Mouse (Mus musculus): ENCODE measurements around the gene Ajuba. TPM values are rescaled to one million over a fixed set of nuclear protein-coding genes. Genes with fewer than 3 reads are reported as not detected.

Gene Ajuba
- total RNA-seq, 2 experiments from 2014 or later = 17.5 to 24.8 TPM

DNA sequence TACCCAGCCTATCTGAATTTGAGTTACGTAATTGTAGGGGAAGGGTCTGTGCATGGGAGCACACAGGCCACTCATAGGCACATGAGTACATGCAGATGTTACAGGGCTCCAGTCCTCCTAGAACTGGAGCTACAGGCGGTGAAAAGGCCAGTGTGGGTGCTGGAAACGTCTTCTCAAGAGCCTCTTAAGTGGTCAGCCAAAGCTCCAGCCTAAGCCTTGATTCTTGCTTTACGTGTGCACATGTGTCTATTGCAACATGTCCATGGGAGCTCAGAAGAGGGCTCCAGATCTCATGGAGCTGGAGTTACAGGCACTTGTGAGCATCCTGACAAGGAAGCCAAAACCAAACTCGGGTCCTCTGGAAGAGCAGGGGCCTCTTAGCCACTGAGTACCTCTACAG, 32.7 kb downstream of the Ajuba start:
- no peak for DNase-seq

GRCm38 (mm10) chr14:54540771-54541170, 36.6 kb downstream of the Ajuba start:
- DNase-seq = no peak

DNA sequence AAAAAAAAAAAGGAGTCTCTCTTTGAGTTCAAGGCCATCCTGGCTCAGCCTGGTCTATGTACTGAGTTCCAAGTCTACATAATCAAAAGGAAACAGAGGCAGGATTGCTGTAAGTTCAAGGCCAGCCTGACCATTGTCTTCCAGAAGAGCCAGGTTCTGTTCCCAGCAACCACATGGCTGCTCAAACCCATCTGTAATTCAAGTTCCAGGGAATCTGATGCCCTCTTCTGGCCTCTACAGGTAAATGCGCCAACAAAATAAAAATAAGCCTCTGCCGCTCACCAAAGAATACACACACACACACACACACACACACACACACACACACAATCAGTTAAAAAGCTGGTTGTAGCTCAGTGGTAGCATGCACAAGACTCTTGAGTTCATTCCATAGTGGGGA, 38.8 kb downstream of the Ajuba start:
- no peak for DNase-seq

GRCm38 (mm10) chr14:54528446-54529111, 48.8 kb downstream of the Ajuba start:
- peak; percentile 84 to 87 for DNase-seq

- DNase-seq = no peak
These were observed 49.4 kb downstream of the Ajuba start for GRCm38 (mm10) chr14:54528007-54528393.

- peak in 1 of 2 experiments; percentile 40 for DNase-seq
These were observed 49.9 kb downstream of the Ajuba start for GRCm38 (mm10) chr14:54527227-54528006.

- DNase-seq = no peak
These were observed 53.8 kb downstream of the Ajuba start for GRCm38 (mm10) chr14:54523600-54523999.

Small RNAs within 50 kb of the gene (microRNA-seq; reads per million reads assigned to microRNA genes)
- gene Mir686 = not detected

Other genes starting within 250 kb of the Ajuba start
- gene Oxa1l, start 216.7 kb downstream of the Ajuba start, total RNA-seq (2021) = 100 to 1,000 TPM in 1 of 2 experiments, 10 to 100 TPM in 1; 81.8 to 102 TPM
- gene Slc7a7, start 159.8 kb downstream of the Ajuba start, total RNA-seq (2021) = 1 to 10 TPM; 3.8 to 4.0 TPM
- 100 to 1,000 TPM; 211 to 217 TPM for gene Mrpl52, start 150.6 kb downstream of the Ajuba start, total RNA-seq (2021)
- 10 to 100 TPM; 42.2 to 54.4 TPM for gene Mmp14, start 145.9 kb downstream of the Ajuba start, total RNA-seq (2021)
- 100 to 1,000 TPM; 106 to 131 TPM for gene Lrp10, start 113.4 kb downstream of the Ajuba start, total RNA-seq (2021)
- gene Rem2, start 101.5 kb downstream of the Ajuba start, total RNA-seq (2021) = under 1 TPM; 0.66 to 0.79 TPM
- 10 to 100 TPM; 43.8 to 51.3 TPM for gene Prmt5, start 60.0 kb downstream of the Ajuba start, total RNA-seq (2021)
- gene Haus4, start 22.9 kb downstream of the Ajuba start, total RNA-seq (2021) = 10 to 100 TPM; 22.5 to 27.0 TPM
- gene 4931414P19Rik, start 28.4 kb upstream of the Ajuba start, total RNA-seq (2021) = 1 to 10 TPM; 4.3 to 6.0 TPM
- 100 to 1,000 TPM; 347 to 407 TPM for gene Psmb5, start 40.5 kb upstream of the Ajuba start, total RNA-seq (2021)
- not detected for gene Psmb11, start 43.9 kb upstream of the Ajuba start, total RNA-seq (2021)
- not detected for gene Gm17606, start 63.4 kb upstream of the Ajuba start, total RNA-seq (2021)
- gene Cdh24, start 63.8 kb upstream of the Ajuba start, total RNA-seq (2021) = 1 to 10 TPM in 1 of 2 experiments, under 1 TPM in 1; 0.95 to 1.4 TPM
- 10 to 100 TPM; 40.6 to 42.1 TPM for gene 1700123O20Rik, start 108.7 kb upstream of the Ajuba start, total RNA-seq (2021)
- 100 to 1,000 TPM; 140 to 178 TPM for gene Acin1, start 109.4 kb upstream of the Ajuba start, total RNA-seq (2021)
- gene Gm29776, start 121.3 kb upstream of the Ajuba start, total RNA-seq (2021) = under 1 TPM in 1 of 2 experiments, not detected in 1; 0.23 TPM
- gene Cebpe, start 134.6 kb upstream of the Ajuba start, total RNA-seq (2021) = not detected
- 10 to 100 TPM; 28.1 to 56.8 TPM for gene Slc7a8, start 204.4 kb upstream of the Ajuba start, total RNA-seq (2021)
- gene Rnf212b, start 236.6 kb upstream of the Ajuba start, total RNA-seq (2021) = under 1 TPM; 0.43 to 0.56 TPM

All from adrenal gland, postnatal 36 days (tissue).